Mouse (Mus musculus) liver, adult 2 months (tissue): ENCODE data around the gene Cux2.

Source experiments
- CTCF ChIP-seq: fragments of 200-500 bp; IDR thresholded peaks from 2 replicates; pipeline ENCODE4 v1.5.1; 2011; ENCODE audit warnings: low read depth, low read length, control low read depth
- POLR2A ChIP-seq: fragments of 200-500 bp; IDR thresholded peaks from 2 replicates; pipeline ENCODE4 v1.6.1; 2011; ENCODE audit warnings: low read length, control low read depth; ENCODE audit not compliant: insufficient read depth; ENCODE audit errors: extremely low read depth

- no peak for TF ChIP-seq CTCF
- no peak for TF ChIP-seq POLR2A
These were observed 144.2 kb downstream of the Cux2 start for GRCm38 (mm10) chr5:121905671-121906070.
